Mouse (Mus musculus) ES-Bruce4 (cell line): ENCODE data around the gene Angptl6. TPM values are rescaled to one million over a fixed set of nuclear protein-coding genes. Genes with fewer than 3 reads are reported as not detected.

ENCODE experiments used
- H3K27ac ChIP-seq: 2 replicates; pipeline ENCODE4 v1.5.1; 2012; ENCODE audit warnings: low read length, inconsistent platforms; ENCODE audit not compliant: insufficient read depth
- H3K27me3 ChIP-seq: 2 replicates; pipeline ENCODE4 v1.6.1; 2012; ENCODE audit warnings: mild to moderate bottlenecking, low read length, inconsistent platforms; ENCODE audit not compliant: control insufficient read depth, poor library complexity, insufficient read depth, severe bottlenecking
- H3K36me3 ChIP-seq: 2 replicates; pipeline ENCODE4 v1.6.1; 2012; ENCODE audit warnings: inconsistent platforms, mild to moderate bottlenecking, low read length, moderate library complexity; ENCODE audit not compliant: control insufficient read depth, poor library complexity, insufficient read depth, severe bottlenecking
- H3K4me1 ChIP-seq: one replicate; pipeline ENCODE4 v1.8.1; 2011; ENCODE audit warnings: low read length; ENCODE audit not compliant: control insufficient read depth, insufficient read depth
- H3K4me3 ChIP-seq: 2 replicates; pipeline ENCODE4 v1.5.1; 2011; ENCODE audit warnings: low read depth, mild to moderate bottlenecking, low read length
- H3K9ac ChIP-seq: 2 replicates; pipeline ENCODE4 v1.6.1; 2012; ENCODE audit warnings: low read depth, mild to moderate bottlenecking, inconsistent platforms; ENCODE audit not compliant: poor library complexity, severe bottlenecking
- H3K9me3 ChIP-seq: replicated peaks from 2 replicates; pipeline ENCODE4 v1.6.1; 2012; ENCODE audit warnings: mild to moderate bottlenecking, low read length, inconsistent platforms; ENCODE audit not compliant: control insufficient read depth, poor library complexity, insufficient read depth, severe bottlenecking
- CTCF ChIP-seq: IDR thresholded peaks from one replicate; pipeline ENCODE4 v1.8.1; 2011; ENCODE audit warnings: low read depth, low read length
- EP300 ChIP-seq: IDR thresholded peaks from 2 replicates; pipeline ENCODE4 v1.6.1; 2011; ENCODE audit warnings: low read depth, low read length; ENCODE audit not compliant: insufficient read depth
- POLR2A ChIP-seq: IDR thresholded peaks from one replicate; pipeline ENCODE4 v1.8.1; 2011; ENCODE audit warnings: low read length; ENCODE audit not compliant: insufficient read depth
- polyA plus RNA-seq: library from polyadenylated mRNA; stranded (reverse); fragments of >200 nt; gene quantifications from 2 replicates; pipeline ENCODE4 v1.2.4, GENCODE M21; 2011; ENCODE audit warnings: low read depth; ENCODE audit not compliant: missing spikeins, insufficient read depth, insufficient read length

Gene Angptl6
- polyA plus RNA-seq, 1 experiment: 1.3 TPM

- H3K4me3 ChIP-seq: no peak overlapping the region
- H3K9ac ChIP-seq: no peak overlapping the region
- no peaks in the 10 kb centered on the region for H3K9me3 ChIP-seq
- H3K36me3 ChIP-seq: no peaks in the 10 kb centered on the region
- H3K27ac ChIP-seq: no peak overlapping the region
- no peaks in the 10 kb centered on the region for H3K4me1 ChIP-seq
- TF ChIP-seq EP300: no peak
- TF ChIP-seq POLR2A: no peak
- no peak for TF ChIP-seq CTCF
- H3K27me3 ChIP-seq: no peaks in the 10 kb centered on the region
These were observed 19.6 kb downstream of the Angptl6 start for GRCm38 (mm10) chr9:20859926-20860325.

- no peak overlapping the region for H3K27ac ChIP-seq
- H3K4me3 ChIP-seq: no peak overlapping the region
- TF ChIP-seq POLR2A (no peak), EP300 (0 out of 2 replicates have a peak, but pooled peaks have one; percentile 49)
- H3K36me3 ChIP-seq: no peaks in the 10 kb centered on the region
- no peaks in the 10 kb centered on the region for H3K27me3 ChIP-seq
- no peaks in the 10 kb centered on the region for H3K4me1 ChIP-seq
- H3K9ac ChIP-seq: no peak overlapping the region
- H3K9me3 ChIP-seq: no peaks in the 10 kb centered on the region
These were observed 22.4 kb downstream of the Angptl6 start for GRCm38 (mm10) chr9:20857131-20857530.

DNA sequence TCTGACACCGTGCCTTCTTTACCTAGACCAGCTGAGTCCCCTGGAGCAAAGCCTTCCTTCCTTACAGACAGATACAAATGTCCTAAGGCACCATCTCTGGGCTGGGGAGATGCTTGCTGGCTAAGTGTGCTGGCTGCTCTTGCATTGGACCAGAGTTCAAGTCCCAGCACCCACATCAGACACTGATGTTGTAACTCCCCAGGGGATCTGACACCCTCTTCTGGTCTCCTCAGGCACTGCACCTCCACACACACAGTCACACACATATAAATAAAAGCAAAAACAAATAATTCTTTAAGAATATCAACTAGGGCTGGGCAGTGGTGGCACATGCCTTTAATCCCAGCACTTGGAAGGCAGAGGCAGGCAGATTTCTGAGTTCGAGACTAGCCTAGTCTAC is 29.3 kb downstream of the Angptl6 start:
- H3K9ac ChIP-seq: no peak overlapping the region
- H3K4me3 ChIP-seq: no peak overlapping the region
- TF ChIP-seq EP300 (no peak), CTCF (peak; percentile 6)
- H3K27me3 ChIP-seq: no peaks in the 10 kb centered on the region
- no peaks in the 10 kb centered on the region for H3K36me3 ChIP-seq
- H3K27ac ChIP-seq: no peak overlapping the region
- no peaks in the 10 kb centered on the region for H3K4me1 ChIP-seq
- no peaks in the 10 kb centered on the region for H3K9me3 ChIP-seq

- no peak overlapping the region for H3K4me3 ChIP-seq
These were observed 36.9 kb downstream of the Angptl6 start for GRCm38 (mm10) chr9:20842670-20843069.

GRCm38 (mm10) chr9:20842211-20842610 is 37.3 kb downstream of the Angptl6 start:
- Histone ChIP-seq H3K27me3 (no peaks in the 10 kb centered on the region), H3K9me3 (no peaks in the 10 kb centered on the region), H3K36me3 (no peaks in the 10 kb centered on the region), H3K4me3 (no peak overlapping the region), H3K9ac (no peak overlapping the region), H3K27ac (no peak overlapping the region), H3K4me1 (no peaks in the 10 kb centered on the region)
- TF ChIP-seq POLR2A: no peak
- TF ChIP-seq EP300: no peak
- no peak for TF ChIP-seq CTCF

More at GRCm38 (mm10) chr9:20842670-20843069, 36.9 kb downstream of the Angptl6 start:
- Histone ChIP-seq H3K9ac (no peak overlapping the region), H3K4me1 (no peaks in the 10 kb centered on the region), H3K36me3 (no peaks in the 10 kb centered on the region), H3K9me3 (no peaks in the 10 kb centered on the region), H3K27me3 (no peaks in the 10 kb centered on the region), H3K27ac (no peak overlapping the region)
- TF ChIP-seq EP300 (no peak), CTCF (peak; percentile 15)

DNA sequence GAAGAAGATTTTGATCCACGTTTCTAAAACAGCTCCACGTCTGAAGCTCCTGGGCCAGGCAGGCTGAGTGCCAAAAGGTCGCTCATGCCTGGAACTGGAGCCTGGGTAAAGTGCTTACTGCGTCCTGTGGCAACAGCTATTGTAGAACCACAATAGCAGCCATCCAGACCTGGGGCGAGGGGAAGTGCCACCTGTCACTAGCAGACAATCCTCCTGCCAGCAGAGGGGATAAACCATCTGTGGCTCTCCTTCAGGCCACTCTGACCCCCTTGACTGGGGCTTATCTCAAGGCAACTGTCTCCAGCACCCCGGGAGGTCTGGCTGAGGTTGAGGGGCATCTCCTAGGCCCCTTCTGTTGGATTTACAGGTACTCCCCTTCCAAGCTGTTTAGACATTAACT is 40.6 kb downstream of the Angptl6 start:
- H3K4me3 ChIP-seq: no peak overlapping the region
- no peak for TF ChIP-seq EP300
- no peaks in the 10 kb centered on the region for H3K9me3 ChIP-seq

More for the DNA sequence above, 40.6 kb downstream of the Angptl6 start:
- no peaks in the 10 kb centered on the region for H3K27me3 ChIP-seq
- H3K27ac ChIP-seq: no peak overlapping the region
- no peak overlapping the region for H3K9ac ChIP-seq
- H3K36me3 ChIP-seq: no peaks in the 10 kb centered on the region
- no peaks in the 10 kb centered on the region for H3K4me1 ChIP-seq
